Mouse (Mus musculus) adrenal gland (tissue): Measurements from ENCODE around the gene Gm16429.
"Not testable (repeated sequence)": the region's sequence is repeated elsewhere in the genome, so short reads cannot be mapped to it uniquely, and the experiment has no call there.

Experiments used
- intact Hi-C: fragments of 180-260 bp; cut with DNase I; formaldehyde crosslinking; loops from one replicate; pipeline ENCODE4 v1.15.1; 2025
- long read RNA-seq, 2 experiments: library from polyadenylated mRNA; unstranded; transcript quantifications; one replicate each; pipeline ENCODE4 v2.0.0; 2020; ENCODE audit warnings: borderline replicate concordance in 1 of 2; ENCODE audit not compliant: insufficient replicate concordance in 1 of 2

Gm16429 gene
- long read RNA-seq, experiment 1 = 0 reads
- long read RNA-seq, experiment 2 = 0 reads

- intact Hi-C loops = not testable (repeated sequence)
Measured at GRCm38 (mm10) chr5:93928952-93929351, at the start of gene Gm16429. Gm16429 (minus strand) TSS chr5:93929052.
